Mouse (Mus musculus): ENCODE data around the gene Olfr532.
"Not testable (repeated sequence)": the region's sequence is repeated elsewhere in the genome, so short reads cannot be mapped to it uniquely, and the experiment has no call there.

The Olfr532 gene

DNA sequence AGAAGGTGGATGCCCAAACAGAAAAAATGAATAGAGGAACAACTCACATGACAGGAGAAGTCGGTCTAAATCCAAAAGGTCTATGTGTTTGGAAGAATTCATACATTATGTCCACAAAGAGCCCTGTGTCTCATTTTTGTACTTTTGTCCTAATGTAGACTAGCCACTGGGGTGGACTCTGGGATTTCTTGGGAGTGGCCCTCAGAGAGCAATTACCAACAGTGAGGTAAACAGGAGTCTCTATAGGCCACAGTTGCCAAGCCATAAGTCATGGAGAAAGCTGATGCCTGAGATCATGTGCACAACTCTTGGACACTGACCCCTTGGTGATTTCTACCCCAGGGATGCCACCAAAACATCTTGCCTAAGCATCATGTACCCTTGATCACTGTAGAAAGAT is at the start of gene Olfr532:
Gene Olfr532, minus strand, starts transcription at position 101 of the 400 bp plus-strand sequence.
- in situ Hi-C loops (cut with MboI, MseI) = no loop called here

DNA sequence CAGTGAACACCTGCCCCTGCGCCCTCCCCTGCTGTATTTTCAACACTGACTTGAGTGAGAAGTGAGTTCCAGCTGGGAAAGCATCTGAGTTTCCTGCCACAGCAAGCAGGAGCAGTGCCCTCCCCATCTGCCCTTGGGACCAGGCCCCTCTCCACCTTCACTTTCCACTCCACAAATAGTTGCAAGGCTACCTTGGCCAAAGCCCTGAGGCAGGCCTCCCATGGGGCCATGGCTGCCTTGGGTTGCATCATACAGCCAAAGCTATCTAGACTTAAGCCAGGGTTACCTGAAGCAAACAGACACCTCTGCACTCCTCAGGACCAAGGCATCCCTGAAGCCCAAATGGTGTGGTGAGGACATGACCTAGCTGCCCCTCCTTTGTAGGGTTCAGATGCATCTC is 41.6 kb upstream of the Olfr532 start, which contains the start of gene Olfr533:
Gene Olfr533, plus strand, starts transcription at position 301 of the 400 bp plus-strand sequence.
- in situ Hi-C loops (cut with MboI, MseI) = not testable (repeated sequence)

DNA sequence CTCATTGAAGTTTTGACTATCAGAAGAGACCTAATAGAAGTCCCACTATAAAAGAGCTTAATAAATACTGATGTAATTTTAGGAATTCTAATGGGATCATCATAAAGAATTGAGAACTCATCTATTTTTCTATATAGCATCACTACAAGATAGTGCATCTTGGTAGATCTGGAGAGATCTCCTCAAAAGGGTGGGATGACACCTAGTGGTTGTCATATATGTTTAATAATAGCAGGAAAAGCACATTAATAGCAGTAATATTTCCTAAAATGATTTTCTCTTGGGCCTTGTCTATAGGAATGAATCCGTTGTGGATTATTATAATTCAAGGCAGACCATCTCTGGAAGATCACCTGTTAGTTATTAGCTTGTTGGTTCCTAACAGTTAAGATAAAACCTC is 21.7 kb upstream of the Olfr532 start:
- in situ Hi-C loops (cut with MboI, MseI) = no loop called here

- in situ Hi-C loops (cut with MboI, MseI) = no loop called here
Observed at GRCm38 (mm10) chr7:140402818-140403217, 18.6 kb downstream of the Olfr532 start, which contains the start of gene Olfr531. TSS of gene Olfr531 (minus strand) at chr7:140402918.

DNA sequence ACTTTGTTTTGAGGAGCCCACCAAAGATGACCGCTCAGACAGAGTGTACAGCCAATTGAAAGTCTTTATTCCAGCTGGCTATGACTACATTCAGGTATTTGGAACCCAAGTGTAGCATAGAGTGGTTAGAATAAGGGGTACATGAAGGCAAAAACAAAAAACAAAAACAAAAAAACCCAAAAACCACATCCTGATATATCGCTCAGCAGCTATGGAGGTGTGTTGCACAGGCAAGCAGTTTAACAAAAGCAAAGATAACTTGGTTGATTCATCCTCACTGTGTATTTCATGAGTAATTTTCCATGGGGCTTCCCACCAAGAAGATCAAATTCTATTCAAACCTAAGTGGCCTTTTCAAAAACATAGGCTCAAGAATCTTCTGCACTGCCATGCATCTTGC is 44.5 kb downstream of the Olfr532 start:
- in situ Hi-C loops (cut with MboI, MseI) = no loop called here

DNA sequence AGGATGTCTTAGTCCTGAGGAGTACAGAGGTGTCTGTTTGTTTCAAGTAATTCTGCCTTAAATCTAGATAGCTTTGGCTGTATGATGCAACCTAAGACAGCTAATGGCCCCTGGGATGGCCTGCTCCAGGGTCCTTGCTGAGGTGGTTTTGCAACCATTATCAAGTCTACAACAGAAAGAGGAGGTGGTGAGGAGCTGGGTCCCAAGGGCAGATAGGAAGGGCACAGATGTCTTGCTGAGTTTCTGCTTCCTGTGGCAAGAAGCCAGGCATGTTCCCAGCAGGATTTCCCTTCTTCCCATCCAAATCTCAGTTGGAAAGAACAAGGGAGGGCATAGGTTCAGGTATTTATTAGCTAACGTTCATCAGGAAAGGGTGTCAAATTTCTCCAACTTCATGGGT is 45.2 kb downstream of the Olfr532 start, which contains the start of gene Olfr530:
Gene Olfr530, minus strand, starts transcription at position 101 of the 400 bp plus-strand sequence.
- in situ Hi-C loops (cut with MboI, MseI) = no loop called here

DNA sequence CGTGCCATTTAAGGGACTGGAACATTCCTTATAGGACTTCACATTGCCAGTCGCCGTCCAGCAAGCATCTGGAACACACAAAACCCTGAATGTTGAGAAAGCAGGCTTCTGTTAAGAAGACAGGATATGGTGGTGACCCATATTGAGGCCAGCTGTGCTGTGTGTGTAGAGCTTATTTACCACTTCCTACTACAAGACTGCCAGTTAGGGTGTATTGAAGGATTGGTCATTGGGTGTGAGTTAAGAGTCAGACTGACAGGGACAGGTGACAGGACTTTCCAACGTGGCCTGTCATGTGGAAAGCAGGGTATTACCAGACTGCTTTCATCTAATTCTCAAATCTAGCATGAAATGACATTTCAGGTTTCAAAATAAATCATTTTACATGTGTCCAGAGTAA is 47.1 kb downstream of the Olfr532 start:
- in situ Hi-C loops (cut with MboI, MseI) = loop anchor here (5.0 kb wide), 2 partner anchors 52 to 163 kb away; partner anchors contain the start of gene Olfr525 (in 1 of the 2)

Measured in T-helper 17 cell (primary cell).